Mouse (Mus musculus) forebrain, embryonic 14.5 days (tissue): ENCODE data around the gene Rexo4. TPM values are rescaled to one million over a fixed set of nuclear protein-coding genes. Genes with fewer than 3 reads are reported as not detected.

Source experiments
- ATAC-seq: fragments of 200-750 bp; cut with Nextera tagmentation; 2 replicates; pipeline ENCODE4 v1.8.0; 2017; ENCODE audit warnings: mild to moderate bottlenecking, moderate library complexity
- DNase-seq: peaks from one replicate; pipeline ENCODE4 v3.0.0-alpha.2; 2015; ENCODE audit warnings: low spot score
- H3K27ac ChIP-seq: fragments of 300-500 bp; sonication (generic); 2 replicates; pipeline ENCODE4 v1.5.1; 2014; ENCODE audit warnings: low read depth, mild to moderate bottlenecking, control low read depth, low read length, moderate library complexity
- H3K27me3 ChIP-seq: fragments of 300-500 bp; sonication (generic); replicated peaks from 2 replicates; pipeline ENCODE4 v1.6.1; 2014; ENCODE audit warnings: low read length, control low read depth, mixed read lengths; ENCODE audit not compliant: control insufficient read depth, insufficient read depth
- H3K36me3 ChIP-seq: fragments of 300-500 bp; sonication (generic); 2 replicates; pipeline ENCODE4 v1.6.1; 2014; ENCODE audit warnings: low read length, control low read depth; ENCODE audit not compliant: control insufficient read depth, insufficient read depth
- H3K4me1 ChIP-seq: fragments of 300-500 bp; sonication (generic); 2 replicates; pipeline ENCODE4 v1.6.1; 2014; ENCODE audit warnings: antibody characterized with exemption, low read length, control low read depth; ENCODE audit not compliant: control insufficient read depth, insufficient read depth
- H3K4me2 ChIP-seq: fragments of 300-500 bp; sonication (generic); 2 replicates; pipeline ENCODE4 v1.6.1; 2014; ENCODE audit warnings: mild to moderate bottlenecking, control low read depth, low read length
- H3K4me3 ChIP-seq: fragments of 300-500 bp; sonication (generic); 2 replicates; pipeline ENCODE4 v1.5.1; 2014; ENCODE audit warnings: low read depth, low read length, control low read depth
- H3K9ac ChIP-seq: fragments of 300-500 bp; sonication (generic); 2 replicates; pipeline ENCODE4 v1.6.1; 2014; ENCODE audit warnings: mild to moderate bottlenecking, low read length, control low read depth, moderate library complexity
- H3K9me3 ChIP-seq: fragments of 300-500 bp; sonication (generic); replicated peaks from 2 replicates; pipeline ENCODE4 v1.6.1; 2016; ENCODE audit warnings: low read length, control low read depth, mixed read lengths; ENCODE audit not compliant: control insufficient read depth
- WGBS: fragments of 180-500 bp; shearing (Covaris S2); extraction: QIAGEN DNeasy Blood & Tissue Kit; methylation state at CpG from one replicate; pipeline ENCODE4 v1.1.7; 2014; 5-methylcytosine and 5-hydroxymethylcytosine counted together
- polyA plus RNA-seq: library from polyadenylated mRNA; unstranded; fragments of >200 nt; fragmentation: Nextera tagmentation; extraction: Ambion mirVana; gene quantifications from 2 replicates; pipeline ENCODE4 v1.2.1, GENCODE M21; 2014

Gene Rexo4
- polyA plus RNA-seq, 1 experiment from 2014 or later = 36.7 TPM

- ATAC-seq (no peak), DNase-seq (no peak)
- WGBS = 64% methylated on average over 8 of the region's 8 CpGs
- no peak overlapping the region for H3K27ac ChIP-seq
- H3K9me3 ChIP-seq = no peaks in the 10 kb centered on the region
- H3K36me3 ChIP-seq = peaks cover 56% of the 10 kb centered on the region
- H3K4me3 ChIP-seq = no peak overlapping the region
- no peak overlapping the region for H3K9ac ChIP-seq
- H3K4me2 ChIP-seq = no peak overlapping the region
- H3K27me3 ChIP-seq = no peaks in the 10 kb centered on the region
- peaks cover 28% of the 10 kb centered on the region for H3K4me1 ChIP-seq
Measured at GRCm38 (mm10) chr2:26914148-26914941, 49.8 kb downstream of the Rexo4 start.

DNA sequence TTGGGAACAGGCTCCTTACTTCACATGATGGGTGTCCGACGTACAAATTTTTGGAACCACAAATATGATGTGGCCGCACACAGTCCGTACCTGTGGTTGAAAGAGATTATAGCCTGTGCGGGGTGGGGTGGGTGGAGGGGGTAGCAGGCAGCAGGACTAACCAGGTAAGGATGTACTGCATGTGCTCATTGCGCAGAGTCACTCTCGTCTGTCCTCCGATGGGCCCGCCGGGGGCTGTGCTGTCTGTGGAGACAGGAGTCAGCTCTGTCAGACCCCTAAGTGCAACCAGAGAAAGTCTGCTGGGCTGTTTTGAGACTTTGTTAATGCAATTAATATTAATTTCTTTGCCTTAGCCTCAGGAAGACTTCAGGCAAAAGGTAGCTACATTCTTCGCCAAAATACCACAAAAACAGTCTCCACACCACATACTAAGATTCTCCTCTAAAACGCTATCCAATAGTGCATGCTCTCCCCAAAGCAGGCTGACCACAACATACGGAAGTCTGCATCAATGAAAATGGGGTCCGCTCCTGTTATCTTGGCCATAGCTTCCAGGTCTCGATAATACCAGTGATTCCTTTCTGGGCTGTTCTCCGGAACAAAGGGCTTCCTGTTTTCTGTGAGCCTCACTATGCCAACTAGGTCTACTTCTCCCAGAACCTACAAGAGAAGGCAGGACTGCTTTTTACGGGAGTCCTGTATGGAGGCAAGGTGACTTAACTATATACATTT lies 50.6 kb downstream of the Rexo4 start:
- DNase-seq = no peak
- peaks cover 36% of the 10 kb centered on the region for H3K4me1 ChIP-seq
- WGBS = 84% methylated on average over 17 of the region's 17 CpGs
- H3K4me3 ChIP-seq = no peak overlapping the region
- H3K9me3 ChIP-seq = no peaks in the 10 kb centered on the region
- no peak overlapping the region for H3K9ac ChIP-seq
- H3K4me2 ChIP-seq = no peak overlapping the region
- ATAC-seq = no peak
- no peak overlapping the region for H3K27ac ChIP-seq
- no peaks in the 10 kb centered on the region for H3K27me3 ChIP-seq
- H3K36me3 ChIP-seq = peaks cover 48% of the 10 kb centered on the region

DNA sequence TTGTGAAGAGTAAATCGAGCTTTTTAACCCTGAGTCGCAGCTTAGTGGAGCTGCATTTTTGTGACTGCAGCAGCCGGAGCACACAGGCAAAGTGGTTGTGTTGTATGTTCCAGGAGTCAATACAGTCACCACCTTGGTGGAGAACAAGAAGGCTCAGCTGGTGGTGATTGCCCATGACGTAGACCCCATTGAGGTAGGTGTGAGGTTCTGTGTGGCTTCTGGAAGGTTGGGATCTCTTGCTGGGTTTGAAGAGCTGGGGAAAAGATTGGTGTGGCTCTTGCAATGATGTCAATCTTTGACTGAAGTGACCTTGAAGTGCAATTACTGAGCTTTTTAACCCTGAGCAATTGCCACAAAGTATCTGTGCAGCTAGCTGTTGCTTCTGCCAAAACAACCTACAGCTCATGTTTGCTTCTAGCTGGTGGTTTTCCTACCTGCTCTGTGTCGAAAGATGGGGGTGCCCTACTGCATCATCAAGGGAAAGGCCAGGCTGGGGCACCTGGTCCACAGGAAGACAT lies 51.9 kb downstream of the Rexo4 start:
- no peak overlapping the region for H3K27ac ChIP-seq
- H3K36me3 ChIP-seq = peaks cover 49% of the 10 kb centered on the region
- H3K9ac ChIP-seq = peak overlapping the region; percentile 86
- DNase-seq (no peak), ATAC-seq (no peak)
- WGBS = 65% methylated on average over 5 of the region's 5 CpGs
- H3K4me1 ChIP-seq = peaks cover 30% of the 10 kb centered on the region
- peak overlapping the region; percentile 99 for H3K4me2 ChIP-seq
- H3K4me3 ChIP-seq = peak overlapping the region; percentile 75
- H3K27me3 ChIP-seq = no peaks in the 10 kb centered on the region
- no peaks in the 10 kb centered on the region for H3K9me3 ChIP-seq

- DNase-seq = peak; percentile 79
- Histone ChIP-seq H3K9me3 (no peaks in the 10 kb centered on the region), H3K27ac (peak overlapping the region; percentile 92), H3K36me3 (peaks cover 60% of the 10 kb centered on the region), H3K4me2 (peak overlapping the region; percentile 99), H3K27me3 (no peaks in the 10 kb centered on the region), H3K4me1 (peaks cover 24% of the 10 kb centered on the region), H3K4me3 (peak overlapping the region; percentile 75), H3K9ac (peak overlapping the region; percentile 86)
- peak; percentile 60 for ATAC-seq
- under 1% methylated on average over 37 of the region's 37 CpGs for whole genome bisulfite sequencing
Measured at GRCm38 (mm10) chr2:26910994-26911765, 53.0 kb downstream of the Rexo4 start.

GRCm38 (mm10) chr2:26910124-26910993 lies 53.8 kb downstream of the Rexo4 start, which contains the start of the genes Med22 and Rpl7a:
Gene Med22 (minus strand): TSS chr2:26910677.
Gene Rpl7a (plus strand): TSS chr2:26910764.
- ATAC-seq (peak; percentile 95), DNase-seq (peak; percentile 99)
- Histone ChIP-seq H3K4me3 (peak within 1 kb of the TSS; percentile 75), H3K9me3 (no peaks in the 10 kb centered on the region), H3K9ac (peak within 1 kb of the TSS; percentile 93), H3K4me1 (peaks cover 18% of the 10 kb centered on the region), H3K27me3 (no peaks in the 10 kb centered on the region), H3K4me2 (peak within 1 kb of the TSS; percentile 99), H3K36me3 (peaks cover 69% of the 10 kb centered on the region), H3K27ac (peak within 1 kb of the TSS; percentile 92)
- under 1% methylated on average over 68 of the region's 74 CpGs for WGBS

DNA sequence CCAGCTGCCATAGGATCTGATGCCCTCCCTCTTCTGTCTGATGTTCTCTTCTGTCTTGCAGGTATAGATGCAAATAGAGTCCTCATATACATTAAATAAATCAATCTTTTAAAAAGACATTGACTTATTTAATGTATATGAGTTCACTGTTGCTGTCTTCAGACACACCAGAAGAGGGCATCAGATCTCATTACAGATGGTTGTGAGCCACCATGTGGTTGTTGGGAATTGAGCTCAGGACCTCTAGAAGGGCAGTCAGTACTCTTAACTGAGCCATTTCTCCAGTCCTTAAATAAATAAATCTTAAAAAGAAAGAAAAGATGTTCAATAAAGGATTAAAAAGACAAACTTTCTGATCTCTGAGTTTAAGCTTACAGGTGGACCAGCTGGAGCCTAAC lies 54.8 kb downstream of the Rexo4 start:
- peak overlapping the region; percentile 93 for H3K9ac ChIP-seq
- H3K27ac ChIP-seq = no peak overlapping the region
- H3K4me1 ChIP-seq = peaks cover 16% of the 10 kb centered on the region
- peak overlapping the region; percentile 75 for H3K4me2 ChIP-seq
- peaks cover 73% of the 10 kb centered on the region for H3K36me3 ChIP-seq
- DNase-seq (no peak), ATAC-seq (no peak)
- no peaks in the 10 kb centered on the region for H3K27me3 ChIP-seq
- peak overlapping the region; percentile 75 for H3K4me3 ChIP-seq
- H3K9me3 ChIP-seq = no peaks in the 10 kb centered on the region

- ATAC-seq (no peak), DNase-seq (no peak)
- Histone ChIP-seq H3K36me3 (peaks cover 69% of the 10 kb centered on the region), H3K9ac (peak overlapping the region; percentile 93), H3K4me2 (peak overlapping the region; percentile 75), H3K9me3 (no peaks in the 10 kb centered on the region), H3K4me1 (peaks cover 16% of the 10 kb centered on the region), H3K27me3 (no peaks in the 10 kb centered on the region), H3K4me3 (peak overlapping the region; percentile 75), H3K27ac (no peak overlapping the region)
- 86% methylated on average over 18 of the region's 18 CpGs for WGBS
Measured at GRCm38 (mm10) chr2:26908710-26909386, 55.3 kb downstream of the Rexo4 start.
